Mouse (Mus musculus) adipocyte (in vitro differentiated cells): ENCODE results near the gene Tsc22d1.

Experiments
- DNase-seq: peaks from one replicate; pipeline ENCODE4 v3.0.0-alpha.2; 2016; ENCODE audit warnings: low spot score

Tsc22d1 gene

DNA sequence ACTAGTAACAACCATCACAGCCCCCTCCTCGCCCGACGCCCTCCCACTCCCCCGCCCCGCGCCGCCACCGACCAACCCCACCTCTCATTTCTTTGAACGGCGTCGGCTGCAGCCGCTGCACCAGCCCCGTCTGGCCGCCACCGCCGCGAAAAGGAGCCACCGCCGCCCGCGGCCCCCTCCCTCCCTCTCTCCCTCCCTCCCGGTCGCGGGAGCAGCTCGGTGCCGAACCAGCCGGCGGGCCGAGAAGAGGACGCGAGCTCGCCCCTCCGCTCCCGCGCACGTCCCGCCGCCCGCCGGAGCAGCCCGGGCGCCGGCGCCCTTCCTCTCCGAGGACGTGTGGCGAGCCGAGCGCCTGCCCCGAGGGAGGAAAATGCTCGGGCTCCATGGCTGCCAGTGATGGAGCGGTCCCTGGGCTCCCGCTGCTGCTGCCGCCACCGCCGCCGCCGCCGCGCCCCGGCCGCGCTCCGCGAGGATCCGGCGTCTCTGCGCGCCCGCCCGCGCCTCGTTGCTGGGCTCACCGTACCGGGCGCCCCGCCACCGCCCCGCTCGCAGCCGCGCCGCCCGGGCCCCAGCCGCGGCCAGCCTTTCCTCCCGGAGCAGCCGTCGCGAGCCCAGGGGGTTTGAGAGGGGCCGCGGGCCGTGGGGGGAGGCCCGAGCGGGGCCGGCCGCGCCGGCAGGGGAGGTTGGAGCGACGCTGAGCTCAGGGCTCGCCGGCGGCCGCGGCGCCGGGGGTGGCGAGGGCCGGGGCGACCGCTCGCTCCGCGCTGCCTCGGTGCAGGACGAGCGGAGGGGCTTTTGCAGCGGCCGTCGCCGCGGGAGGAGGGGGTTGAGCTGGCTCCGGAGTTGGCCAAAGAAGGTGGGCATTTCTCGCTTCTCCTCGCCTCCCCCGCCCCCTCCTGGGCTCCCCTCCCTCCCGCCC is at the start of gene Tsc22d1:
Gene Tsc22d1, plus strand, starts transcription at position 100 of the 919 bp plus-strand sequence.
- no peak for DNase-seq

DNA sequence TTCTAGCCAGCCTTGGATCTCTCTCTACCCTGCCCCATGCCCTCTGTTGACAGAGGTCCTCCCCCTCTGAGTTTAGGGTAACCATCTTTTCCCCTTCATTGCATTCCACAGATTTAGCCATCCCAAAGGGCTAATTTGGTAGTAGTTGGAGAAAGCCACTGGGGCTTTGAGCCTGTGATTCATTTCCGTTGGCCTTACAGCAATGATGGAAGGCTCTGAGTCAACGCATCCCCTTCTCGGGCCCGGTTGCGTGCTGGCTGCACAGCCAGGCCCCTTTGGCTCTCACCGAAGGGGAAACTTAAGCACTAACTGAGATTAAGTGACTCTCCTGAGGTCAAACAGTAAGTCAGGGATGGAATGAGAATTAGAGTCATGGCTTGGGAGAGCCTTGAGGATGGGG is 41.1 kb upstream of the Tsc22d1 start:
- DNase-seq = no peak

DNA sequence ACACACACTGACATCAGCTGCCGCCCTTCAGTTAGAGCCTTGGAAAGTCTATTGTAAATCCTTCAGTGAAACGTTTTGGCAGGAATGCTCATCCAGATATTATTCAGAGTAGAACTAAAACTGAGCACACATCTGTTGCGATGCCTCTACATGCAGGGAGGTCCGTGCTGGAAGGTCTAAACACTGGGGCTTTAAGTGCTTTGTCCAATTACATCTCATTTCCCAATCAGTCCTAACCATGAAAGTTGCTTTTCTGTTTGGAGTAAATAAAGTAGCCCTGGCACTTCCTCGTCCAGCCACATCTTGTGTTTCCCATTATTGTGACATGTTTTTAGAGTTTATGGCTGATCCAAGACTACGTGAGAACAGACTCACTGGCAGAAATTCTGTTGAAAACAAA is 40.2 kb upstream of the Tsc22d1 start:
- no peak for DNase-seq

DNA sequence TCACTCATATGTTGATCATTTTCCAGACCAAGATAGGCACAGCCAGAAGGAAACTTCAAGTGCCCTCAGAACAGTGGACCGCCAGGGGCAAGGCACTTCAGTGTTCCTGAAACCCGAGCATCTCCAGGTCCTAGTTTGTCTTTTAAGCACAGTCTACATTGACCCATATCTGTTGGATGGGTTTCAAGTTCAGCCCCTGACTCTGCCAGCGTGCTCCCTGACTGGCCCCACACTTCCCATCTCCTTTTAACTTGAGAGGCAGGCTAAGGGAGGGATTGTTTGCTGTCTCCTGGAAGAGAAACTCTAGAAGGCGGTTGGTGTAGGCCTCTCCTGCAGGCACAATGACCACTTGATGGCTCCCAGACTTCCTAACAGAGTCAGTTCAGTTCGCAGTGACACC is 38.2 kb upstream of the Tsc22d1 start:
- no peak for DNase-seq

DNA sequence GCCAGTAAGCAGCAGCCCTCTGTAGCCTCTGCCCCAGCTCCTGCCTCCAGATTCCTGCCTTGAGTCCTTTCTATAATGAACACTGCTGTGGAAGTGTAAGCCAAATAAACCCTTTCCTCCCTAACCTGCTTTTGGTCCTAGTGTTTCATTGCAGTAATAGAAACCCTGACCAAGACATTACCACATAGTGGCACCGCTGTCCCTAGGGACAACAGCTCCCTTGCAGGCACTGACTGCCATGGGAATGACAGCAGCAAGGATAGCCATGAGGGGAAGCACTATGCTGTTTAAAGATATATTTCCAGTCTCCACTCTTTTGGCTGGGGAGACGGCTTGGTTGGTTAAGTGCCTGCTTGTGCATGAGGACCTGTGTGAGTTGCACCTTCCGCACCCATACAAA is 35.4 kb upstream of the Tsc22d1 start:
- no peak for DNase-seq

DNA sequence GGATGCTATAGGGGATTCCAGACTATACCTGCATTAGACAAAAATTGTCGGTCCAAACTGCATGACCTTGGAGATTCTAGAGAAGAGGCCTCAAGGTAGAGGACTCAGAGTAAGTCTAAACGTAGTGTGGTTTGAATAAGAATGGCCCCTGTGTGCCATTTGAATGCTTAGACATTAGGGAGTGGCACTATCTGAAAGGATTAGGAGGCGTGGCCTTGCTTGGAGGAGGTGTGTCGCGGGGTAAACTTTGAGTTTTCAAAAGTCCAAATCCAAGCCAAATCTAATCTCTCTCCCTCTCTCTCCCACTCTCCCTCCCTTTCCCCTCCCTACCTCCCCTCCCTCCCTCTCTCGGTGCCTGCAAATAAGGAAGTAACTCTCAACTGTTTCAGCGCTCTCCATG is 26.7 kb upstream of the Tsc22d1 start:
- DNase-seq = no peak

DNA sequence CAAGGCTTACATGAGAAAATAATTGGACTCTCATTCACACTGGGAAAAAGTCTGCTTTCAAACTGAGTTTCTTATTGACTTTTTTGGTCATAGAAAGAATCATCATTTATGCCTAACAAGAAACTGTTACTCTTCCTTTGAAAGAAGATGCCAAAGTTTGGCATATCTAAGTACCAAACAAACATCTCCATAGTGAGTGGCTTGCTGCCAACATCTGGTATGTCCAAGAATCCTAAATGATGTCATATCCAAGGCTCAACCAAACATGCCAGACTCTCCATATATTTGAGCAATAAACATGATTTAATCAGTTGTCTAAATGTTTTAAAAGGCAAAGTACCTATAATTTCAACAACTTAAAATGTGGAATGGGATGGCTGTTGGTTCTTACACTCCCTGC is 16.5 kb upstream of the Tsc22d1 start:
- no peak for DNase-seq

DNA sequence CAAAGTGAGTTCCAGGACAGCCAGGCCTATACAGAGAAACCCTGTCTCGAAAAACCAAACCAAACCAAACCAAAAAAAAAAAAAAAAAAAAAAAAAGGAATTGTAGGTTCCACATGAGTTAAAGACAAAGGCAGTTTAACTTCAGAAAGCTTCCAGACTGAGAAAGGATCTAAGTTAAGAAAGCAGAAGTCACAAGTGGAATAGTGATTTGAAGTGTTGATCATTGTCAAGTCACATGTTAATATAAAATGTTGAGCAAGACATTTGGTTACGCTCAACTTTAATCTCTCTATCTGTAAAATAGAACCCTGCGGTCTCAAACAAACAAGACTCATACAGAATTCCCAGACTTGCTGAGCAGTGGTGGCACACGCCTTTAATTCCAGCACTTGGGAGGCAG is 12.2 kb upstream of the Tsc22d1 start:
- no peak for DNase-seq

DNA sequence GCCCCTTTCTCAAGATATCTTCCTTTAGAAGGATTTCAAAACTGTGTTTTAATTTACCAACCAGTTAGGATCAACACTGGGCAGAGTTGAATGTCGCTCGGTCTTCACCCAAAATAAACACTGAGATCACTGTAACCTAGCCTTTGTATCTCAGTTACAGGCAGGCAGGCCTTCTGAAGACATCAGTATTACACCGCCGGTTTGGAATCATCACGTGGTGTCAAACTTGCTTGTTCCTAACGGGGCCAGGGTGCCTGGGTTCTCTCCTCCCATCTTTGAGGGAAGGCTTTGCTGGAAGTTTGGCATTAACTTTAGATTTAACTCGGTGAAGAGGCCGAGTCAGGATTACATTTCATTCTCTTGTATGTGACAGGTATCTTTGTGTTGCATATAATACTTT is 5.7 kb upstream of the Tsc22d1 start:
- no peak for DNase-seq

DNA sequence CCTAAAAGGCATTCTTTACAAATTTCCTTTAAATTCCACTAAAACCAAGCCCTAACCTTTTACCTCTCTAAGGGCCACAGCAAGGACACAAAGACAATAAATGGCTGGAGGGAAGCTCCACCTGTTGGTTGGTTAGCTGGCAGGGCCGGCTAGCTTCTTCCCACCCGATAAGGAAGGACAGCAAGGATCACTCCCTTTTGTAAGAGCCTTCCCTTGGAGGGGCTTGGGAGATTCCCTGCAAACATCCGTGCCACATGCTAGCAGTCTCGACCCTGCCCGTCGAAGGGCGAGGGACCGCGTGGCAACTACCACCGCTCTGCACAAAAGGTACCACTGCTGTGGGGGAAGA is 1.0 kb upstream of the Tsc22d1 start:
- peak; percentile 19 for DNase-seq

DNA sequence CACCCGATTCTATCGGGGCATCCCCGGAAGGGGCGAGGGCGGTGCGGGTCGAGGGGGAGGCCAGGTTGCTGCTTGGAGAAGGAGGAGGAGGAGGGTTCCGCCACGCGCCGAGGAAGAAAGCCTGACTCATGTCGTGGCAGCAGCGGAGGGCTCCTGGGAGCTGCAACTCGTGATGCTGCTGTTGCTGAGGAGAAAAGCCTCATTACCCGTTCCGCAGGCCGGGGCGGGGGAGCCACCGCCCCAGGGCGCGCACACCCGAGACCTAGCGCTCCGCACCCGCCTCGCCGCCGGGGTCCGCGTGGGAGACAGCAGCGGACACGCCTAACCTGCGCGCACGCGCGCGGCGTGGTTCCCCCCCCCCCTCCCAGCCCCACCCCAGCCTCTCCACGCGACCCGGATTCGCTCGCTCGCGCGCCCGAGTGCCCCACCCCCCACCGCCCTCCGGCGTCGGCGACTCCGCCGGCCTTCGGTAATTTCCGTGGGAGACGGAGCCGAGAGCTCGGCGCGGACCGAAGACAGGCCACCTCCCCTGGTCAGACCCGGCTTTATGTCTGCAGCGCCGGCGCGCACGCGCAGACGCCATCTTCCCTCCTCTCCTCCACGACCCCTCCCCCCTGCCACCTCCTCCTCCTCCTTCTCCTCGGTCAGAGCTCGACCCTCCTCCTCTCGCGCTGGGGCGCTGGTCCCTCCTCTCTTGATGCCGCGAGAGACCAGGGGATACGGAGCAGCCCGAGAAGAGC is 469 bp upstream of the Tsc22d1 start:
- peak; percentile 91 for DNase-seq

DNA sequence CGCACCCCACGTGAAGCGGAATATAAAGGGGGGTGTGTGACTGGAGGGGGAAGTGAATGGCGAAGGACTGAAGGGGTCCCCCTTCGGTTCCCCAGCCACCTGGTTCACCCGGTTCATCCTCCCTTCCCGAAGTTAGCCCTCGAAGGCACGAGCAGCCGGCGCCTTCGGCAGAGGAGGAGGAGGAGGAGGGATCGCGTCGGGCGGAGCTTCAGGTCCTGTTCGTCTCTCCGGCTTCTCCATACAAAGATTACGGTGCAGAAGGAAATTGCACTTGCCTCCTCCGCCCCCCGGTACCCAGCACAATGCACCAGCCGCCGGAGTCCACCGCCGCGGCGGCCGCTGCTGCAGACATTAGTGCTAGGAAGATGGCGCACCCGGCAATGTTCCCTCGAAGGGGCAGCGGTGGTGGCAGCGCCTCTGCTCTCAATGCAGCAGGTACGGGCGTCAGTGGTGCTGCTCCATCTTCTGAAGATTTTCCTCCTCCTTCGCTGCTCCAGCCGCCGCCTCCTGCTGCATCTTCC is 1.1 kb downstream of the Tsc22d1 start:
- peak; percentile 14 for DNase-seq

DNA sequence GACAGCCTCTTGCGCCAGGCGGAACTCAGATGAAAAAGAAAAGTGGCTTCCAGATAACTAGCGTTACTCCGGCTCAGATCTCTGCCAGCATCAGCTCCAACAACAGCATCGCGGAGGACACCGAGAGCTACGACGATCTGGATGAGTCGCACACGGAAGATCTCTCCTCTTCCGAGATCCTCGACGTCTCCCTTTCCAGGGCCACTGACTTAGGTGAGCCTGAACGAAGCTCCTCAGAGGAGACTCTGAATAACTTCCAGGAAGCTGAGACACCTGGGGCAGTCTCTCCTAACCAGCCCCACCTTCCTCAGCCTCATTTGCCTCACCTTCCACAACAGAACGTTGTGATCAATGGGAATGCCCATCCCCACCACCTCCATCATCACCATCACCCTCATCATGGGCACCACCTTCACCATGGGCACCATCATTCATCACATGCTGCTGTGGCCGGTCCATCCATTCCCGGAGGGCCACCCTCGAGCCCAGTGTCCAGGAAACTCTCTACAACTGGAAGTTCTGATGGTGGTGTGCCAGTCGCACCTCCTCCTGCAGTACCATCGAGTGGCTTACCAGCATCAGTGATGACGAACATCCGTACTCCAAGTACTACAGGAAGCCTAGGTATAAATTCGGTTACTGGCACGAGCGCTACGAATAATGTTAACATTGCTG is 1.7 kb downstream of the Tsc22d1 start:
- no peak for DNase-seq

DNA sequence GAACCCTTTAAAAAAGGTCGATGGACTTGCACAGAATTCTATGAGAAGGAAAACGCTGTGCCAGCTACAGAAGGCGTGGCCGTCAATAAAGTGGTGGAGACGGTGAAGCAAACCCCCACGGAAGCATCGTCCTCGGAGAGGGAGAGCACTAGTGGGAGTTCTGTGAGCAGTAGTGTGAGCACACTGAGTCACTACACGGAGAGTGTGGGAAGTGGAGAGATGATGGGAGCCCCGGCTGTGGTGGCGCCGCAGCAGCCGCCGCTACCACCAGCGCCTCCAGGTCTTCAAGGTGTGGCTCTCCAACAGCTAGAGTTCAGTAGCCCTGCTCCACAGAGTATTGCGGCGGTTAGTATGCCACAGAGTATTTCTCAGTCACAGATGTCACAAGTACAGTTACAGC is 2.6 kb downstream of the Tsc22d1 start:
- DNase-seq = no peak

DNA sequence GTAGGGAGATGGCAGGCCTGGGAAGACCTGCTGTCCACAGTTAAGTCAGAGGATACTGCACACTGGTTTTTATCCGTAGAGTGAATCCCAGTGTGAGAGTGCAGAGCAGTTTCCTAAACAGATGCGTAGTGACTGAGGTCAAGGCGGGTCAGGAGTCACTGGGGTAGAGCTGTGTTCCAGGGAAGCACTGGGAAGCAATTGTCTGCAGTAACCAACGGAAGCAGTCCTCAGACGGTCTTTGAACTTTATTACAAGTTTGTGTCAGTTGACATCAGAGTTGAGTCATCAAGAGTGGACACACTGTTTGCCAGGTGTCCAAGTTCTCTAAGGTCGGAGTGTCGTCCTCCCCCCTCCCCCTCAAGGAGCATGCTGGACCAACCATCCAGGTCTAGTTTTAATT is 6.0 kb downstream of the Tsc22d1 start:
- peak; percentile 34 for DNase-seq

DNA sequence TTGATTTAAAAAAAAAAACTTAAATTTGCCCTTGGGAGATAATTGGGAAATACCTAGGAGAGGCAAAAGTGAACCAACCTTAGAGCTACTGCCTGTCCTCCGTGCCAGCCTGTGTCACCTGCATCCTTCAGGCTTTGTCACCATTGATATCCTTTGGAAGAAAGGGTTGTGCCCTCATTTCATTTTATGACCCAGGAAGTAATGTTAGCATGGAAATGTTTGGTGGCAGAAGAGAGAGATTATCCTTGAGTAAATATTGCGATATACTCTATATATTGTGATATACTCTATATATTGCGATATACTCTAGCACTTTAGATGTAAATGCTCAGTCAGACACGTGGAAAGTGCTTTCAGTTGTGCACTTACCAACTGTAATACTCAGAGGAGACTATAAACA is 6.4 kb downstream of the Tsc22d1 start:
- no peak for DNase-seq

DNA sequence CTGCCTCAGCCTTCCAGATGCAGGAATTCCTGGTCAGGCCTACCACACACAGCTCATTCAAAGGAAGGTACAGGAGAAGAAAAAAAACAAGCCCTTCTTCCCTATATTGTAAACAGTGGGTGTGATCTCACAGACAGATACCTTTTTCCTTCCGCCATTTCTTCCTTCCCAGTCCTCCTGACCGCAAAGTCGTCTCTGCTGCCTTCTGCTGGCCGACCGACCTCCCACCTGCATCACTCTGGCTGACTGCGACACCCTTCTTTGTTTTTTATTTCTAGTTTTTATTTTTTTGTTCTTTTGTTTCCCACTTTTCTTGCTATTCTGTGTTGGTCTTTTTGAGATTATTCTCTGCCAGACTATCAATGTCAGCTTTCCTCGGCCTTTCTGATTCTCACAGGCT is 10.7 kb downstream of the Tsc22d1 start:
- no peak for DNase-seq

DNA sequence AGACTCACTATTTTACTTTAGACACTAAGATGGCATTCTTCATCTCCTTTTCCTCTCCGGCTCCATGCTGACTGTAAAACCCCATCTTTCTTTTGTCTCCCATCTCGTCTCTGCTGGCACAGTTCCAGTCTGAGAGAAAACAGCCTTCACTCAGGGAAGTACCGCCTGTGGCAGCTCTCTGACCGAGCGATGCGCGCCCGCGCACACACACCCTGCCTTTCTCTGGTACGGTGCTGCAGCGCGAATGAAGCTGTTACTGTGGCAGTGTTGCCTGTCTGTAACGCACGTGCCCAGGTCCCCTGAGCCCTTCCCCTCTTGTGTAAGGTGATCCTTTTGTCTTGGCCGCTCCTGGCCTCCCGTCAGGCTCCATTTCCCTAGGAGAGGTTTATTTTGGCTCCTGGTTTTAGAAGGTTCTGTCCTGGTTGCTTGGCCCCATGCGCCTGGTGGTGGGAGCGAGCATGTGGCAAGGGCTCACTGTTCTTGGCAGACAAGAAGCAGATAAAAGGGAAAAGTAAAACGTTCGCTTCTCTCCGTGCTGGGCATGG is 11.3 kb downstream of the Tsc22d1 start:
- DNase-seq = no peak

DNA sequence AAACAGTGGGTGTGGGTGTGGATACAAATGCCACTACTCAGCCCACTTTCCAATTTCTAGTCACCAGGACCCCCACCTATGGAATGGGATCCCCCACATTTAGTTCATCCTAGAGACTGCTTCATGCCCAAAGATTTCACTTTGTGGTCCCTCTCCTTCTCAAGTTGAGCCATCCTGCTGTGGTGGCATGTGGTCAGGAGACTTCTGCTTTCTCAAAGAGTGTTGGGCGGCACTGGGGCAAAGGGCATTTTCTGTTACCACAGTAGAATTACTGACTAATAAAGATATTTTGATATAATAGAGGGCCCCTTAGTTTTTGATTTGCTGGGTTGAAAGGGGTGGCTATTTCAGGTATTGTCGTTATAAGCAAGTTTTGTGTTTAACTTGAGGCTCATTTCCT is 14.1 kb downstream of the Tsc22d1 start:
- DNase-seq = no peak

DNA sequence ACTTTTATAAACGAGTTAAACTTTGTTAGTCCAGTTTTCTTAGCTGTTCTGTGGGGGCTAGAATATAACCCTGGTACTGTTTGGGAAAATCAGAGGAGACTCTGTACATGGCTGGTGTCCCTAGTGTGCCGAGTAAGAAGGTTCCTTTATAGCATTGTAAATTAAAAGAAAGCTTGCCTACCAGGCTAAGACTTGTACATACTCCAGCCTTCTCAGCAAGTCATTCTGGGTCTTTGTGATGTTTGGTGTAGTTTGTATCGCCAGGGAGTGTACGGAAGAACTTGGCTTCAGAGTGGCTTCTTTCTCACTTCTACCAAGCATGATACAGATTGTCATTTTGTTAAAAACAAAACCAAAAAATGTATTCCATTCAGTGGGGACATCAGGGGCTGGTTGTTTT is 17.2 kb downstream of the Tsc22d1 start:
- DNase-seq = no peak

DNA sequence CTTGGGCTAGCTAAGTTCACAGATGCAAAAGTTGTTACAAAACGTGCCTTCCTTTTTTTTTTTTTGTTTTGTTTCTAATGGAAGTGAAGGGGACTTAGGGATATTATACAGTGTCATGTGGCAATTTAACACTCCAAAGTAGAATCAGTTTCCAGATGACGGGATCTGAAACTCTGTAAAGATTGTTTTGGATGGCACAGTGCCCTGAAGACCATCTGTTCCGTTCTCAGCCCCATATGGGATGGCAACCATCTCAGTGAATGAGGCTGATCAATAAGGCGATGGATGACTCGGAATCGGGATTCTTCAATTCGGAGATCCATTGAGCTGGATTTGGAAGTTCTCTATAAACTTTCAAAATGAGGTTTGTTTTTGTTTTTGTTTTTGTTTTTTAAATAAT is 17.6 kb downstream of the Tsc22d1 start:
- no peak for DNase-seq

DNA sequence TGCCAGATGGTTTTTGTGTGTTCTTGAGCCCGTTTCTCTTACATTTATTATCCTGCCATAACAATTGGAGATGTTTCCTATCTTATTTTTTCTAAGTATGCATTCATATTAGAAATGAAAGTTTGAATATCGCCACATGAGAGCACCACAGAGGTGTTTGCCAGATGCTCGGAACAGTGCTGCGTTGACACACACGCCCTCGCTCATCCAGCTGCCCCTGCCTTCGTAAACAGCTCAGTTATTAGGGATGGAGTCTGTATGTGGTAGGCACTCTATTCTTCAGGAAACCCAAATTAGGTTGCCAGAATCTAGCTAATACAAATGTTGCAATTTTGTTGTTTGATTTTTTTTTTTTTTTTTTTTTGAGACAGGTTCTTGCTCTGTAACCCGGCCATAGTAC is 18.1 kb downstream of the Tsc22d1 start:
- no peak for DNase-seq
